Mouse (Mus musculus) testis, adult 2 months (tissue): ENCODE measurements around the gene Cntf.

Experiments
- CTCF ChIP-seq: fragments of 200-500 bp; IDR thresholded peaks from 2 replicates; pipeline ENCODE4 v1.5.1; 2012; ENCODE audit warnings: low read depth, mild to moderate bottlenecking, inconsistent platforms, low read length, moderate library complexity; ENCODE audit not compliant: control insufficient read depth, insufficient read depth, insufficient replicate concordance
- POLR2A ChIP-seq: fragments of 200-500 bp; IDR thresholded peaks from 2 replicates; pipeline ENCODE4 v1.6.1; 2012; ENCODE audit warnings: low read depth, mild to moderate bottlenecking, inconsistent platforms, low read length, moderate library complexity; ENCODE audit not compliant: control insufficient read depth

GRCm38 (mm10) chr19:12792374-12792773, 26.9 kb upstream of the Cntf start:
- TF ChIP-seq POLR2A (no peak), CTCF (no peak)
